Mouse (Mus musculus) layer of hippocampus, adult 11-12 months (tissue): Measurements from ENCODE around the gene Ccdc6.

Source experiments
- DNase-seq: peaks from one replicate; pipeline ENCODE4 v3.0.0; 2022; ENCODE audit warnings: low spot score

Ccdc6 gene

GRCm38 (mm10) chr10:70168396-70168795 is 71.5 kb downstream of the Ccdc6 start:
- no peak for DNase-seq

- DNase-seq = peak; percentile 55
These were observed 72.1 kb downstream of the Ccdc6 start for GRCm38 (mm10) chr10:70169044-70169443.

GRCm38 (mm10) chr10:70173314-70173713 is 76.4 kb downstream of the Ccdc6 start:
- DNase-seq = peak; percentile 68

GRCm38 (mm10) chr10:70174494-70175190 is 77.7 kb downstream of the Ccdc6 start:
- no peak for DNase-seq

- DNase-seq = no peak
These were observed 83.8 kb downstream of the Ccdc6 start for GRCm38 (mm10) chr10:70180727-70181126.

- no peak for DNase-seq
These were observed 84.5 kb downstream of the Ccdc6 start for GRCm38 (mm10) chr10:70181279-70181972.

GRCm38 (mm10) chr10:70183210-70184080 is 86.5 kb downstream of the Ccdc6 start:
- DNase-seq = no peak

- no peak for DNase-seq
These were observed 89.2 kb downstream of the Ccdc6 start for GRCm38 (mm10) chr10:70186136-70186535.

GRCm38 (mm10) chr10:70186586-70186985 is 89.7 kb downstream of the Ccdc6 start:
- DNase-seq = no peak

GRCm38 (mm10) chr10:70189864-70190263 is 92.9 kb downstream of the Ccdc6 start:
- no peak for DNase-seq

GRCm38 (mm10) chr10:70194283-70194682 is 97.4 kb downstream of the Ccdc6 start:
- no peak for DNase-seq

- DNase-seq = no peak
These were observed 98.4 kb downstream of the Ccdc6 start for GRCm38 (mm10) chr10:70195279-70195678.

GRCm38 (mm10) chr10:70195786-70196185 is 98.9 kb downstream of the Ccdc6 start:
- DNase-seq = no peak

GRCm38 (mm10) chr10:70196666-70197065 is 99.7 kb downstream of the Ccdc6 start:
- DNase-seq = no peak

GRCm38 (mm10) chr10:70197601-70198000 is 100.7 kb downstream of the Ccdc6 start:
- no peak for DNase-seq

- no peak for DNase-seq
These were observed 101.1 kb downstream of the Ccdc6 start for GRCm38 (mm10) chr10:70198012-70198411.

GRCm38 (mm10) chr10:70198951-70199463 is 102.1 kb downstream of the Ccdc6 start:
- no peak for DNase-seq

GRCm38 (mm10) chr10:70199466-70200210 is 102.7 kb downstream of the Ccdc6 start:
- no peak for DNase-seq

- DNase-seq = no peak
These were observed 104.1 kb downstream of the Ccdc6 start for GRCm38 (mm10) chr10:70200889-70201500.

GRCm38 (mm10) chr10:70204505-70205399 is 107.8 kb downstream of the Ccdc6 start, which contains the start of gene Mrln:
Mrln (plus strand) TSS chr10:70204664.
- no peak for DNase-seq
